Mouse (Mus musculus): Measurements from ENCODE around the gene Tmcc1.
A peak's percentile ranks its signal among the peaks of the same experiment; 100 is the strongest.
"Not testable (repeated sequence)": the region's sequence is repeated elsewhere in the genome, so short reads cannot be mapped to it uniquely, and the experiment has no call there.

Gene Tmcc1

GRCm38 (mm10) chr6:116193394-116194393, at the start of gene Tmcc1:
TSS of gene Tmcc1 (minus strand) at chr6:116193486.
- DNase-seq = peak; percentile 98

- DNase-seq = no peak
These were observed 47.1 kb upstream of the Tmcc1 start for GRCm38 (mm10) chr6:116240371-116240770.

GRCm38 (mm10) chr6:116238083-116238482, 44.8 kb upstream of the Tmcc1 start:
- no peak for DNase-seq

GRCm38 (mm10) chr6:116235336-116235735, 42.0 kb upstream of the Tmcc1 start:
- no peak for DNase-seq

GRCm38 (mm10) chr6:116234821-116235220, 41.5 kb upstream of the Tmcc1 start:
- not testable (repeated sequence) for DNase-seq

GRCm38 (mm10) chr6:116228785-116229525, 35.7 kb upstream of the Tmcc1 start:
- DNase-seq = peak; percentile 80

- DNase-seq = peak; percentile 32
These were observed 34.5 kb upstream of the Tmcc1 start for GRCm38 (mm10) chr6:116227767-116228166.

GRCm38 (mm10) chr6:116207729-116208534, 14.6 kb upstream of the Tmcc1 start, which contains the start of gene Washc2:
TSS of gene Washc2 (plus strand) at chr6:116208038.
- peak; percentile 97 for DNase-seq

- DNase-seq = no peak
These were observed 6.4 kb upstream of the Tmcc1 start for GRCm38 (mm10) chr6:116199682-116200081.

- DNase-seq = peak; percentile 19
These were observed 4.9 kb upstream of the Tmcc1 start for GRCm38 (mm10) chr6:116198173-116198572.

- DNase-seq = no peak
These were observed 2.5 kb upstream of the Tmcc1 start for GRCm38 (mm10) chr6:116195811-116196210.

- DNase-seq = no peak
These were observed 426 bp downstream of the Tmcc1 start for GRCm38 (mm10) chr6:116192809-116193311.

- DNase-seq = no peak
These were observed 3.9 kb downstream of the Tmcc1 start for GRCm38 (mm10) chr6:116189417-116189816.

GRCm38 (mm10) chr6:116186485-116186884, 6.8 kb downstream of the Tmcc1 start:
- DNase-seq = no peak

GRCm38 (mm10) chr6:116183509-116183908, 9.8 kb downstream of the Tmcc1 start:
- no peak for DNase-seq

- no peak for DNase-seq
These were observed 12.6 kb downstream of the Tmcc1 start for GRCm38 (mm10) chr6:116180731-116181130.

- no peak for DNase-seq
These were observed 14.9 kb downstream of the Tmcc1 start for GRCm38 (mm10) chr6:116178376-116178775.

- DNase-seq = not testable (repeated sequence)
These were observed 19.7 kb downstream of the Tmcc1 start for GRCm38 (mm10) chr6:116173511-116174099.

GRCm38 (mm10) chr6:116166383-116166782, 26.9 kb downstream of the Tmcc1 start:
- DNase-seq = peak; percentile 10

- DNase-seq = no peak
These were observed 38.2 kb downstream of the Tmcc1 start for GRCm38 (mm10) chr6:116154854-116155624.

- DNase-seq = no peak
These were observed 45.9 kb downstream of the Tmcc1 start for GRCm38 (mm10) chr6:116147386-116147785.

All from lung, postnatal 10 days (tissue).